Mouse (Mus musculus): ENCODE measurements around the gene Rbfox1. TPM values are rescaled to one million over a fixed set of nuclear protein-coding genes. Genes with fewer than 3 reads are reported as not detected.

The Rbfox1 gene
- total RNA-seq, 2 experiments from 2014 or later, result 323 to 338 TPM

- peak; percentile 41 to 55 for DNase-seq (ENCODE audit: low spot score in 2 of 2)
Measured at GRCm38 (mm10) chr16:6946151-6946550, 1061.0 kb downstream of the Rbfox1 start.

DNA sequence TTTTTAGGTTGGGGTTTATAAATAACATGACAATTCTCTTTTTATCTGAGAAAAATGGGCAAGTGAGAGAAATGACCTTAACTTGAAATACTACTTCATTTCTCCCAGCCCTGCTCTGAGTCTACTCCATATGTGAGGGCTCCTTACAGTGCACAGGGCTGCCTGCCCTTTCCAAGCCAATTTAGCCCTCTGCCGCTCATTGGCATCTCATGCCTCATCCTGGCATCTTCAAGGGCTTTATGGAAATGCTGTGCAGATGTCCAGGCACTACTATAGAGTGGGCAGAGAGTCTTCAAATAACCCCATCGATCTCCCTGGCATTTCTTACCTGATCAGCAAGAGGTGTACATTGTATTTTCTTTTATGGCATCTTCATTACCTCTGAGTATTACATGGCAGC lies 1064.5 kb downstream of the Rbfox1 start:
- intact Hi-C loops (cut with DNase I), result no loop called here
- no peak for DNase-seq (ENCODE audit: low spot score in 2 of 2)

More at GRCm38 (mm10) chr16:6946151-6946550, 1061.0 kb downstream of the Rbfox1 start:
- intact Hi-C loops (cut with DNase I), result no loop called here

DNA sequence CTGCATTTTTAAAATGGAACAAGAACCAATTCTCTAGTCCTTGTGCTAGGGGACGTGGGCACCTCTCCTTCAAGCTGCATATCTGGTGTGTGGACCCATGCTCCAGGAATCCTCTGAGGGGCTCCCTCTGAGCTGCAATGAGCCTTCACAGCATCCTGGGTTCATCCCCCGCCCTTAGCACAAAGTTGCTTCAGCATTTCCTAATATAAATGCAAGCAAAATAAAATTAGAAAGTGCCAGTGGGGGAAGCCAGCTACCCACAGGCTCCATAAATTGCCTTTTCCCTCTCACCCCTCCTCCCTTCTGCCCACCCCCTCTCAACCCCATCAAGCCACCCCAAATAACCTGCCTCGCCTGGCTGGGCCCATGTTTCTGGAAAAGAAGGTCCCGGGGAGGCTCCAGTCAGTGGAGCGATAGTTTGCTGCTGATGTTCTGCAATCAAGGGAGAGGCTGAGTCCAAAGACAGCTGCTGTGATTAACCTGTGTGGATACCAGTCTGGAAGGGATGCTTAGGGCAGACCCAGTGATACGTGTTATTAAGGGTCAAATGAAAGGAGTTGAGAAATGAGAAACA lies 1070.0 kb downstream of the Rbfox1 start:
- DNase-seq (ENCODE audit: low spot score in 2 of 2), result peak in 1 of 2 experiments; percentile 38
- intact Hi-C loops (cut with DNase I), result no loop called here

- intact Hi-C loops (cut with DNase I), result no loop called here
- no peak for DNase-seq (ENCODE audit: low spot score in 2 of 2)
Measured at GRCm38 (mm10) chr16:6961931-6962379, 1076.8 kb downstream of the Rbfox1 start.

- no peak for DNase-seq (ENCODE audit: low spot score in 2 of 2)
- intact Hi-C loops (cut with DNase I), result no loop called here
Measured at GRCm38 (mm10) chr16:6962508-6962907, 1077.4 kb downstream of the Rbfox1 start.

GRCm38 (mm10) chr16:6963533-6963932 lies 1078.4 kb downstream of the Rbfox1 start:
- intact Hi-C loops (cut with DNase I), result no loop called here

GRCm38 (mm10) chr16:6964720-6965583 lies 1079.8 kb downstream of the Rbfox1 start:
- DNase-seq (ENCODE audit: low spot score in 2 of 2), result no peak
- intact Hi-C loops (cut with DNase I), result no loop called here

More at GRCm38 (mm10) chr16:6963533-6963932, 1078.4 kb downstream of the Rbfox1 start:
- peak; percentile 45 to 46 for DNase-seq (ENCODE audit: low spot score in 2 of 2)

GRCm38 (mm10) chr16:6969986-6970385 lies 1084.8 kb downstream of the Rbfox1 start:
- no peak for DNase-seq (ENCODE audit: low spot score in 2 of 2)
- intact Hi-C loops (cut with DNase I), result no loop called here

DNA sequence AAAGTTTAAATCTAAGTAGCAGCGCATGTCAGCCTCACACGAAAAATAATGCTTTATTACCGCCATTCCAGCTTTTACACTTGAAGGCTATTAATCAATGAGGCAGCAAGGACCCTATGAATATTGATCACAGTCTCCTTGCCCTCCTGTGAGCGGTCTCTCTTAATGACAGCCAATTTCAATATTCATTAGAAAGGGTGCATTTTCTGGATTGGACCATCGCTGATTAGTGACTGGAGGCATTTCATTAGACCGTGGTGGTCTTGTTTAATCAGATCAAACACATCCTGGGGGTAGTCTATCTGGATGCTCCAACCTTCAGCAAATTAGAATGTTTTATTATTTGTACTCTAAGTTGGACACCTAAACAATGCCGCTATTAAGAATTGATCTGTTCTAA lies 1091.2 kb downstream of the Rbfox1 start:
- no peak for DNase-seq (ENCODE audit: low spot score in 2 of 2)
- intact Hi-C loops (cut with DNase I), result no loop called here

GRCm38 (mm10) chr16:6983947-6984346 lies 1098.8 kb downstream of the Rbfox1 start:
- intact Hi-C loops (cut with DNase I), result no loop called here

GRCm38 (mm10) chr16:6986031-6986430 lies 1100.9 kb downstream of the Rbfox1 start:
- intact Hi-C loops (cut with DNase I), result no loop called here
- peak in 1 of 2 experiments; percentile 22 for DNase-seq (ENCODE audit: low spot score in 2 of 2)

More at GRCm38 (mm10) chr16:6983947-6984346, 1098.8 kb downstream of the Rbfox1 start:
- DNase-seq (ENCODE audit: low spot score in 2 of 2), result peak in 1 of 2 experiments; percentile 22

GRCm38 (mm10) chr16:6986494-6986893 lies 1101.3 kb downstream of the Rbfox1 start:
- DNase-seq (ENCODE audit: low spot score in 2 of 2), result no peak
- intact Hi-C loops (cut with DNase I), result no loop called here

DNA sequence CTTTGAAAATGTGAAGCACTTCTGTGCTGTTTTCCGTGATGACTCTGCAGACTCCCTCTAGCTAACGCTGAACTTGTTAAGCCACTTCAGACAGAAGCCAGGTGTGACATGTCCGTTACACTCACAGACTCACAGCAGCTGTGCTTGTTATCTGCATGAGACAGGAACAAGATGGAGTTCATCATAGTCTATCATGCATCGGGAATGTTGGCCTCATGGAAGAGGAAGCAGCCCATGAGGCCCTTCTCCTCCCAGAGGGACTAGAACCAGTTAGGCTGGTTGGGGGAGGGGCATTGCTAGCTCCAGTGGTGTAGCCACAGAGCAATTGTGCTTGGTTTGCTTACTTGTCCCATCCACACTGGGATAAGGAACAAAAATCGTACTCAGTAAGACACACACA lies 1107.1 kb downstream of the Rbfox1 start:
- DNase-seq (ENCODE audit: low spot score in 2 of 2), result no peak
- intact Hi-C loops (cut with DNase I), result no loop called here

DNA sequence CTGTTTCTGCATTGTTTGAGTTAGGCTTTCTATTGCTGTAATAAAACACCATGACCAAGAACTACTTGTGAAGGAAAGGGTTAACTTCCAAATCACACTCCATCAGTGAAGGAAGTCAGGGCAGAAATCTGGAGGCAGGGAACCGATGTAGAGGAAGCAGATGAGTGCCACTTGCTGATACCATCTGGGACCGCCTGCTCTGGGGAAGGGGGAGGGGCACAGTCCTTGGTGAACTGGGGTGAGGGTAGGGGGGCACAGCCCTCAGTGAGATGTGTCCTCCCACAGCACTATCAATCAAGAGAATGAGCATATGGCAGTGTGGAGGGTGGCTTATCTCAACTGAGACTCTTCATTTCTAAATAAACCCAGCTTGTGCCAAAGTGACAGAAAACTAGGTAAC lies 1108.0 kb downstream of the Rbfox1 start:
- DNase-seq (ENCODE audit: low spot score in 2 of 2), result no peak
- intact Hi-C loops (cut with DNase I), result no loop called here

- no peak for DNase-seq (ENCODE audit: low spot score in 2 of 2)
- intact Hi-C loops (cut with DNase I), result no loop called here
Measured at GRCm38 (mm10) chr16:6997109-6997508, 1112.0 kb downstream of the Rbfox1 start.

GRCm38 (mm10) chr16:6997834-6998233 lies 1112.7 kb downstream of the Rbfox1 start:
- DNase-seq (ENCODE audit: low spot score in 2 of 2), result no peak

DNA sequence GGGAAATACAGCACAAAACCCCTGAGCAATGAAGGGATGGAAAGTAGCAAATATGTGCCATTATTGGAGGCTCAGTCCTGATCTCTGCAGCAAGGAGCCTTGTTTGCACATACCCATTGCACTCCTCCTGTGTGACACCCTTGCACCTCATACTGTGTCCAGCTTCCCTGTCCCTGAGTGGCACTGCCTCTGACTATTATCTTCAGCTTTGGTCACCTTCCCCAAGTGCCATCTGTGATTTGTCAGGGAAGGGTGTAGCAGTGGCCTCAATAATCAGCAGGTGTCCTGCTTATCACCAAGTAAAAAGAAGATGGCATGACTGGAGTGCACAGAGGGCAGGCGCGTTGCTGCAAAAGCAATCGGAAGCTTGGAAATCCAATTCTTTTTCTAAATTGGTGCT lies 1119.4 kb downstream of the Rbfox1 start:
- no peak for DNase-seq (ENCODE audit: low spot score in 2 of 2)
- intact Hi-C loops (cut with DNase I), result no loop called here

More at GRCm38 (mm10) chr16:6997834-6998233, 1112.7 kb downstream of the Rbfox1 start:
- intact Hi-C loops (cut with DNase I), result no loop called here

DNA sequence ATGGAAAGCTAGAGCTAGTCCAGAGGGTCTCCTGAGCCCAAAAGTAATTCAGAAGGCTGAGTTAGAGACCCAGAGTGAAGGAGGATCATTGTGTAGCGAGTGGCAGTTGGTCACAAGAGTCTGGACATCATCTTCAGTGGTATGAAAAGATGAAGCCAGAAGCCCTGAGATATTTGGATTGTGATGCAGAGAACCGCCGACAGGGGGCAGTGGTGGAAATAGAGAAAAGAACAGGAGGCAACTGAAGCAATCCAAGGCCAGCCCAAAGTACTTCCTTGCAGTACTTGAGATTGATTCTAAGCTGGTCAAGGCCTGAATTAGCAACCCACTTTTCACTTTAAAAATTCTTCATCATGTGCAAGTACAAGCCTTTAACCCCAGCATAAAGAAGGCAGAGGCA lies 1120.3 kb downstream of the Rbfox1 start:
- peak; percentile 29 to 33 for DNase-seq (ENCODE audit: low spot score in 2 of 2)
- intact Hi-C loops (cut with DNase I), result no loop called here

- intact Hi-C loops (cut with DNase I), result no loop called here
Measured at GRCm38 (mm10) chr16:7017310-7017709, 1132.2 kb downstream of the Rbfox1 start.

DNA sequence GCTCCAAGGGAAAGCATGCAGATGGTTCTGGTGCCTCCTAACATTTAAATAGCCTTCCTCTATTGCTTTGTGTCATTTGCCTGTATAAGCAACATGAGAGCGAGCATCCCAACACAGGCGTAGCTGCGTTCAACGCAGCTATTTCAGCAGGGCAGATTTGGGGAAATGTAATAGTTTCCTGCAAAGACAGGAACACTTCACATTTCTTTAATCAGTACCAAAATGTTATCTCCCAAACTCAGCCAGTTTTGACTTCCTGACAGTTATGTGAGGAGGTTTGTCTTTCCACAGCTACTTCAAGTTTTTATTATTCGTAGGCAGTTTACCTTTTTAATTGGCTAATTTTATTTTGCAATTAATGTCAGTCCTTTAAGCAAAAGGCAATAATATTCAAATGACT lies 1149.1 kb downstream of the Rbfox1 start:
- DNase-seq (ENCODE audit: low spot score in 2 of 2), result no peak
- intact Hi-C loops (cut with DNase I), result no loop called here

More at GRCm38 (mm10) chr16:7017310-7017709, 1132.2 kb downstream of the Rbfox1 start:
- DNase-seq (ENCODE audit: low spot score in 2 of 2), result no peak

DNA sequence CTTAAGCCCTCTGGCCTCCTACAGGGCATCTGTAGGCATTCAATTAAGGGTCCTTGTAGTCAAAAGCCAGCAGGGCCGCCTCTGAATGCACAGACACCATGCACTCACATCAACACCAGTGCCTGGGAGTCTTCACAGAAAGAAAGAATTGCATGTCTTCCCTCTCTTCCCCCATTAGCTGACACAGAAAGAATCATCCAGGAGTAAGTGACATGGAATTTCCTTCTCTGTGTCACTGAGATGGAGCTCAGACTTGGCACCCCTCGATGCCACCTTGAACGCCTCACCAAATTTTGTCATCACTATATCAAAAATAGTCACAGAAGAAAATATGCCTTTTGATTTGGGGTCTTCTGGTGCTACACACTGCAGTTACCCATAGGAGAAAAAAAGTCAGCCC lies 1151.4 kb downstream of the Rbfox1 start:
- no peak for DNase-seq (ENCODE audit: low spot score in 2 of 2)
- intact Hi-C loops (cut with DNase I), result no loop called here

Measured in left cerebral cortex, postnatal 36 days (tissue).